Mouse (Mus musculus) bone marrow, adult 2 months (tissue): ENCODE data around the gene Psme2b. TPM values are rescaled to one million over a fixed set of nuclear protein-coding genes. Genes with fewer than 3 reads are reported as not detected.
"Not testable (repeated sequence)": the region's sequence is repeated elsewhere in the genome, so short reads cannot be mapped to it uniquely, and the experiment has no call there.

Source experiments
- H3K27ac ChIP-seq: fragments of 200-500 bp; 2 replicates; pipeline ENCODE4 v1.5.1; 2012; ENCODE audit warnings: low read depth, mild to moderate bottlenecking, control low read depth, inconsistent platforms, low read length; ENCODE audit not compliant: control insufficient read depth, poor library complexity, insufficient read depth
- H3K4me1 ChIP-seq: fragments of 200-500 bp; 2 replicates; pipeline ENCODE4 v1.6.1; 2011; ENCODE audit warnings: low read length; ENCODE audit not compliant: control insufficient read depth, insufficient read depth
- H3K4me3 ChIP-seq: fragments of 200-500 bp; replicated peaks from 2 replicates; pipeline ENCODE3; 2011; ENCODE audit warnings: mild to moderate bottlenecking, low read depth, low read length, control low read depth; ENCODE audit not compliant: control insufficient read depth
- CTCF ChIP-seq: fragments of 200-500 bp; IDR thresholded peaks from 2 replicates; pipeline ENCODE4 v1.5.1; 2011; ENCODE audit warnings: low read length, control low read depth; ENCODE audit not compliant: control insufficient read depth, insufficient read depth
- POLR2A ChIP-seq: fragments of 200-500 bp; IDR thresholded peaks from 2 replicates; pipeline ENCODE4 v1.6.1; 2011; ENCODE audit warnings: low read depth, mild to moderate bottlenecking, control low read depth, low read length, borderline replicate concordance; ENCODE audit not compliant: control insufficient read depth
- WGBS: fragments of 180-500 bp; shearing (Covaris S2); methylation state at CpG from one replicate; pipeline ENCODE4 v1.1.7; 2018; 5-methylcytosine and 5-hydroxymethylcytosine counted together
- polyA plus RNA-seq: library from polyadenylated mRNA; stranded (reverse); fragments of >200 nt; gene quantifications from 2 replicates; pipeline ENCODE4 v1.2.4, GENCODE M21; 2011; ENCODE audit warnings: low replicate concordance; ENCODE audit not compliant: missing spikeins, insufficient read depth, insufficient read length

Gene Psme2b
- polyA plus RNA-seq, 1 experiment, result 66.0 TPM

- WGBS, result 56% methylated on average over 1 of the region's 1 CpGs
These were observed 12.1 kb downstream of the Psme2b start for GRCm38 (mm10) chr11:48933923-48934322.

GRCm38 (mm10) chr11:48933422-48933821, 12.6 kb downstream of the Psme2b start:
- H3K4me3 ChIP-seq, H3K27ac ChIP-seq, H3K4me1 ChIP-seq: not testable (repeated sequence)
- WGBS, result 7% methylated on average over 1 of the region's 1 CpGs

More at GRCm38 (mm10) chr11:48933923-48934322, 12.1 kb downstream of the Psme2b start:
- H3K27ac ChIP-seq, H3K4me1 ChIP-seq, H3K4me3 ChIP-seq: not testable (repeated sequence)

GRCm38 (mm10) chr11:48928068-48928467, 17.9 kb downstream of the Psme2b start:
- WGBS, result 75% methylated on average over 1 of the region's 1 CpGs
- H3K4me1 ChIP-seq, result not testable (repeated sequence)

GRCm38 (mm10) chr11:48926437-48926836, 19.6 kb downstream of the Psme2b start:
- not testable (repeated sequence) for H3K27ac ChIP-seq, H3K4me1 ChIP-seq, H3K4me3 ChIP-seq

More at GRCm38 (mm10) chr11:48928068-48928467, 17.9 kb downstream of the Psme2b start:
- not testable (repeated sequence) for H3K27ac ChIP-seq, H3K4me3 ChIP-seq

GRCm38 (mm10) chr11:48923818-48924217, 22.2 kb downstream of the Psme2b start:
- H3K4me1 ChIP-seq, H3K27ac ChIP-seq, H3K4me3 ChIP-seq: not testable (repeated sequence)
- 8% methylated on average over 5 of the region's 5 CpGs for WGBS

GRCm38 (mm10) chr11:48918380-48918779, 27.6 kb downstream of the Psme2b start:
- TF ChIP-seq CTCF (no peak), POLR2A (no peak)
- Histone ChIP-seq H3K4me3 (no peak overlapping the region), H3K4me1 (no peaks in the 10 kb centered on the region; the same call in 1 of the 2 replicates), H3K27ac (no peak overlapping the region)
- WGBS, result 82% methylated on average over 3 of the region's 3 CpGs

GRCm38 (mm10) chr11:48913611-48914010, 32.4 kb downstream of the Psme2b start:
- WGBS, result 27% methylated on average over 1 of the region's 1 CpGs
- TF ChIP-seq POLR2A (no peak), CTCF (no peak)
- no peaks in the 10 kb centered on the region; the same call in 1 of the 2 replicates for H3K4me1 ChIP-seq
- no peak overlapping the region for H3K4me3 ChIP-seq
- no peak overlapping the region for H3K27ac ChIP-seq

- 23% methylated on average over 1 of the region's 1 CpGs for WGBS
- TF ChIP-seq POLR2A (no peak), CTCF (no peak)
- H3K4me3 ChIP-seq, result no peak overlapping the region
- no peaks in the 10 kb centered on the region for H3K4me1 ChIP-seq
- H3K27ac ChIP-seq, result no peak overlapping the region
These were observed 37.5 kb downstream of the Psme2b start for GRCm38 (mm10) chr11:48908459-48908858.

- TF ChIP-seq CTCF (no peak), POLR2A (no peak)
- Histone ChIP-seq H3K27ac (peak within 1 kb of the TSS; percentile 70; the same call in 1 of the 2 replicates), H3K4me3 (peak within 1 kb of the TSS; percentile 27), H3K4me1 (peaks cover 2% of the 10 kb centered on the region; the same call in 1 of the 2 replicates)
- WGBS, result 24% methylated on average over 2 of the region's 2 CpGs
These were observed 44.0 kb downstream of the Psme2b start, which contains the start of gene Gm5431 for GRCm38 (mm10) chr11:48902021-48902420. Gm5431 (minus strand) TSS chr11:48902214.

GRCm38 (mm10) chr11:48901567-48901930, 44.4 kb downstream of the Psme2b start:
- 46% methylated on average over 1 of the region's 1 CpGs for WGBS
- peak overlapping the region; percentile 70; the same call in 1 of the 2 replicates for H3K27ac ChIP-seq
- H3K4me3 ChIP-seq, result peak overlapping the region; percentile 24
- H3K4me1 ChIP-seq, result not testable (repeated sequence)

GRCm38 (mm10) chr11:48900654-48901566, 45.1 kb downstream of the Psme2b start:
- WGBS, result 31% methylated on average over 6 of the region's 6 CpGs
- peak overlapping the region; percentile 27 for H3K4me3 ChIP-seq
- H3K27ac ChIP-seq, result peak overlapping the region; percentile 70; the same call in 1 of the 2 replicates
- H3K4me1 ChIP-seq, result not testable (repeated sequence)
